Mouse (Mus musculus) gastrocnemius, postnatal 14 days (tissue): ENCODE data around the gene Fbxl5. TPM values are rescaled to one million over a fixed set of nuclear protein-coding genes. Genes with fewer than 3 reads are reported as not detected.

ENCODE experiments used
- DNase-seq: peaks from one replicate; pipeline ENCODE4 v3.0.0; 2021; ENCODE audit warnings: mixed read lengths
- intact Hi-C: fragments of 180-260 bp; cut with DNase I; formaldehyde crosslinking; loops from one replicate; pipeline ENCODE4 v1.15.1; 2025; ENCODE audit warnings: low total_unique reads
- total RNA-seq, 2 experiments: library from RNA; stranded (reverse); gene quantifications; 2 replicates each; pipeline ENCODE4 v1.2.3; 2021

The Fbxl5 gene
- total RNA-seq, 2 experiments from 2014 or later: 23.9 to 25.5 TPM

DNA sequence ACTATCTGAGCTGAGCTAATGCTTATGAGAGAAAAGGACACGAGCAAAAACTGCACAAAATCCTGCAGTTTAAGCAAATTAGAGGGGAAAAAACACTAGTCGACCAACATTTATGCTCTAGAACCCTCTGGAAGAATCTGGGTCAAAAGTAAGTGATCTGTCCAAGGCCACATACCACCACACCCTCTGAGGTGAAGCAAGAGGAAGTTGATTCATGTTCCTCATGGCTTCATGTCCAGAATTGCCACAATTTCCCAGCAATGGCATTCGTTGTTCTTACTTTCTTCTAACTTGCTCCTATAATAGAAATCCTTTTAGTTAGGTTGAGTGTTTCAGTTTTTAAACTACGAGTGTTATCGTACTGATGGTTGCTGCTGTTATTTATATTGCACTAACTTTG, 21.9 kb downstream of the Fbxl5 start:
- no peak for DNase-seq
- intact Hi-C loops: no loop called here

DNA sequence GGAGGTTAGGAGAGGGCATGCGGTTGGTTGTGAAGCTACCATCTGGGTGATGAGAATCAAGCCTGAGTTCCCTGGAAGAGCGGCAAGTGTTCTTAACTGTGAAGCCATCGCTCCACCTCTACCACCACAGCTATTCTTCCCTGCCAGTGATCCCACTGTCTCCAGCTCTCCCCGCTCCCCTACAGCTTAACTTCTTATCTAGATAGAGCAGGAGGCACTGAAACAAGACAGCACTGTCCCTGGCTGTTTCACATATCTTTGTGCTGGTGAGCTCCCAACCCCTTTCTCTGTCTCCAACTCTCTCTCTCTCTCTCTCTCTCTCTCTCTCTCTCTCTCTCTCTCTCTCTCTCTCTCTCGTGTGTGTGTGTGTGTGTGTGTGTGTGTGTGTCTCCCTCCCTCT, 29.1 kb downstream of the Fbxl5 start:
- no peak for DNase-seq
- intact Hi-C loops: no loop called here

DNA sequence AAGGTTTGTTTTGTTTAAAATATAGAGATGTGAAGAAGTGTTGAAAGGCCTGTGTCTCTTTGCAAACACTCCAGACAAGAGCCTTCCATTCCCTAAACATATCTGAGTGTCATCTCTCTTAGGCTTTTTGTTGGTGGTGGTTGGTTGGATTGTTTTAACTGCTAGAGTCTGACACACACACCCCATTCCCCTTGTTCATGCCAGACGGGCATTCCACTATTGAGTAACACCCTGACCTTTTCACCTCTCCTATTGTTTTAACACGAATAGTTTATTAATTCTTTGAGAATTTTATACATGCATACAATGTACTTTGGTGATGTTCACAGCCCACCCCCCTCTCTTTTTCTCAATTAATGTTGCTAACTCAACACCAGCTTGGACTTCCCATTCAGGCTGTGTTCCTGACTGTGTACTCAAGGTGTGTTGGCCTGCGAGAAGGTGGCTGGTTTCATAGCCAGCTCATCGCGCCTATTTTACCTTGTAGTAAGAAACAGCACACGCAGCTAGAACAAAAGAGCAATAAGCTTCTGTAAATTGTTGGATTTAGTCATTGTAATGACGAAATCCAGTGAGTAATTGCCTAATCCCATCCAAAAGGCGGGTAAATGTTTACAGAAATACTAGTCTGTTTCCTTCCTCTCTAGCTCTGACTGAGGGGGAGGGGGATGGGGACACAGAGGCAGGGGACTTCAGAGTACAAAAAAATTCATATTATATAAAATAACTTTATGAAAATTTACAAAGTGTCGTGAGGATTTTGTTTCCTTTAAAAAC, 33.3 kb downstream of the Fbxl5 start:
- no peak for DNase-seq
- intact Hi-C loops: no loop called here

DNA sequence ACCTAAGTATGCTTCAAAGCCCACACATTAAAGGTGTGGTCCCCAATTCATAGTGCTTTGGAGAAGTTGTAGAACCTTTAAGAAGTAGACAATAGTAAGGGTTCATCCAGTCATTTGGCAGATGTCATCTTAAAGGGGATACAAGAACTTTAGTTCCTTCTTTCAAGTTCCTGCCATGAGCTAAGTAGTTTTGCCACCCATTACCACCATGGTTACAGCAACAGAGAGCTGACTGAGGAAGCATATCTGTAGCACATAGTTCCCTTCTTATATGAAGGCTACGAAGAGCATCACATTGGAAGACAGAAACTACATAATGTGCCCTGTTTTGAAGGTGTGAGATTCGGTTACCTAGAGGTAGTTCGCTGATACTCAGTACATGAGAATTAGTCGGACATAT, 34.8 kb downstream of the Fbxl5 start:
- intact Hi-C loops: no loop called here

DNA sequence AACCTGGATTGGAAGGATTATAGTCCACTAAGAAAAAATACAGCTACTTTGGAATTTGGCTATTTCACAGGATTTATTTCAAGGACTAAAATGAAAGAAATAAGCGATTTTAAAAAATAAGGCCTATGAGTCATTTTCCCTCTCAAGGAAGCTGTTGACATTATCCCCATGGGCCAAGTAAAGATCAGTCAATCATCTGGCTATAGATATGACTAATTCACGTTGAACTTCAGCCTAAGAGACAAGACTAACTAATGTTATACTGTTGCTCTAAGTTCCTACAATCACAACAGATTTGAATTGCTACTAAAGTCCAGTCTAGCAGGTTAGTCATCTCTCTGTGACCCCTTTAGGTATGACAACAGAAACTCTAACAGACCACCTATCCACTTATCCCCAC, 37.4 kb downstream of the Fbxl5 start:
- no peak for DNase-seq
- intact Hi-C loops: no loop called here

More for the DNA sequence above, 34.8 kb downstream of the Fbxl5 start:
- no peak for DNase-seq

DNA sequence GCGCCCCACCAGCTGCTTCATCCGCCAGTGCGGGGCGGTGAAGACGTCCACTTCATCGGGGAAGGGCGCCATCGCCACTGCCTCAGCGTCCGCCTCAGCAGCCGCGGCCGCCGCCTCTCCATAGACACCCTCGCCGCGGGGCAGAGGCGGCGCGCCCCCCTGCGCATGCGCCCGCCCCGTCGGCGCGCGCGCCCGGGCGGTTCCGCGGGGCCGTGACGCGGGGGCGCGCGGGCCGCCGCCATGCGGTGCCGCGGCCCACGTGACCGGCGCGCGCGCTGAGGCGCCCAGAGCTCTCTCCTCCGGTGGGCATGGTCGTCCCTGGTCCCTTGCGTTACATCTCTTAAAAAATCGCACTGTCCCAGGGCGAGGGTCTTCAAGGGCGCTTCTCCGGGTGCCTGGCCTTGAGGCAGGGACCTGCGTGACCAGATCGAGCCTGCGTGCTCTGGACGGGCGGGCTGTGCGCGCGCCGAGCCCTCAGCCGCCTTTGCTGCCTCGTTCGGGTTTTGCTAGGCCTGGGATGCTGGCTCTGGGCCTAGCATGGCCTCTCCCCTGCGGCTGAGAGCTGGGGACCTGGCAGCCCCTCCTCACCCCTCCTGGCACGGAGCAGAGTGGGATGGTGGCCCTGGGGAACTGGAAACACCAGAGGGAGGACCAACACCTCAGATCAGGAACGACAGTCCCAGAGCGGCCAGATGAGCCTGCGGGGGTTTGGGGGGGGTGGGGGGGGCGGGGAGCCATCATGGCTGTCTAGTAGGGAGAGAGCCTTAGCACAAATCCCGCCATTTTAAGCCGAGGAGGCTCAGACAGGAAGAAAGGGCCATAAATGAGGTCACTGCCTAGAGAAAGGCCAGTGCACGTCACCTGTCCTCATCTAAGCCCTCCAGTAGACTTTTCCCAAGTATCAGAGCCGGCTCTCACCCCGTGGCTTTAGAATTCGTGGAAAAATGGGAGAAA, 39.2 kb downstream of the Fbxl5 start:
- intact Hi-C loops: no loop called here
- DNase-seq: peak; percentile 76

DNA sequence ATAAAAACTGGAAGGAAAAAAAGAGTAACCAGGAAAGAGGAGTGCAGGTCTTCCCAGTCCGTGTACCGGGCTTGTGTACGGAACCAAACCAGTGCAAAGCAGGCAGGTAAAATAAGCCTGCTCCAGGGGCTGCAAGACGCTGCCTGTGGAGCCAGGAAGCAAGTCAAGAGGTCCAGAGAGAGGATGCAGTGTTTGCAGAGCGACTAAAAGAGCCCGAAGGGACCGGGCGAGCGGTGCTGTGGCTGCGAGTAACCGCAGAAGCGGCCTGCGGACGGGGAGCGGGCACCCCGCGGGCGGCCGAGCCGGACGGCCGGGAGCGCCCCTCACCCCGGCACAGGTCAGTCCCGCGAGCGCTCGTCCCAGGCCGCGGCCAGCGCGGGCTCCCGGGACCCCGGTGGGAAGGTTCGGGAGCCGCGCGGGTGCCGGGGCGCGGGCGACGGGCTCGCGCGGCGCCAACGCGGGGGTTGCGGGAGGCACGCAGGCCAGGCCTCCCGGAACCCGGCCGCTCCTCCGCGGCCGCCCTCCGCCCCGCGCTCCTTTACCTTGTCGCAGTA, 39.9 kb downstream of the Fbxl5 start:
- peak; percentile 40 for DNase-seq
- intact Hi-C loops: no loop called here

DNA sequence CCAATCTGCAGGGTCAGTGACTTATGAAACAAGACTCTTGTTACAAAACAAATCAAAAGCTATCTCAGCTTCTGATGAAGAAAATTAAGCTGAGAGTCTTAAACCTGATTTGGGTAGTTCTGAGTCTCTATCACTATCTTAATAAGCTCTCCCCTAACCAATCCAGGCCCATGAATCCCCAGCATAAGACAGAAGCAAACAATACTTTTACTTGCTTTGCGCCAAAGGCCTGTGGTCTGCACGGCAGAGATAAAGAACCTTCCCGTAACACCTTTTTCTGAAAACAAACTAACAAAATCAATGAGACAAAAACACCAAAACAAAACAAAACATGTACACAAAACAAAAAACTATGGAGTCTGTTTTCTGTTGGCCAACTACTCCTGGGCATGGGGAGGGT, 42.9 kb downstream of the Fbxl5 start:
- intact Hi-C loops: no loop called here
- DNase-seq: no peak

DNA sequence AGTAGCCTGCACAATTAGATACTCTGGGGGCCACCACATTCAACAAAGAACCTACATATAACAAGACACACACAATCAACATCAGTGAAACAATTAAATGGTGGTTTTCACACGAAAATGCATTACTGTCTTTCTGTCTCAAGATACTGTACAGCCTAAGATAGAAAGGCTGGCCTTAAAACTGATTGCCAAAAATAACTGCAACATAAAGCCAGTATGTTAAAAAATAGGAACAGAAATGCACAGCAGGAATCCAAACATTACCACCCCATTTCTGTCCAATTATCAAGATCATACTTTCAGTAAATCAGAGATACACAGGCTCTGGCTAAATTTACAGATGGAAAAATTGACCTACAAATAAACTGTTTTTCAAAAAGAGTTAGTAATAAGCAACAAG, 44.4 kb downstream of the Fbxl5 start:
- no peak for DNase-seq
- intact Hi-C loops: no loop called here

DNA sequence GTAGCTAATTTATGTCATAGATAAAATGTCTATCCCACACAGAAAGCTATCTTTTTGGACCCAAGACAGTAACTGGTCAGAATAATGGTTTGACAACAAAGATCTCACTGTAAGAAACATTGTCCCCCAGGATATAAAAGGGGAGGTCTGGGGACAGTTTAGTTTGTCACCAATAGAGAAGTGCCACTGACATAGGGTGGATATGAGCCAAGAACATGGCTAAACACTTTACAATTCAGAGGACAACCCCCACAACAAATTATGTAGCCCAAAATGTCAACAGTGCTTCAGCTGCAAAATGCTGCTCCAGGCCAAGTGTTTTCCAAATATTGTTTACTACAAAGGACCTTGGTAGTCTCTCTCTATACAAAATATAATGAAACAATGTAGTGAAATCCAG, 45.0 kb downstream of the Fbxl5 start:
- intact Hi-C loops: no loop called here
- no peak for DNase-seq

DNA sequence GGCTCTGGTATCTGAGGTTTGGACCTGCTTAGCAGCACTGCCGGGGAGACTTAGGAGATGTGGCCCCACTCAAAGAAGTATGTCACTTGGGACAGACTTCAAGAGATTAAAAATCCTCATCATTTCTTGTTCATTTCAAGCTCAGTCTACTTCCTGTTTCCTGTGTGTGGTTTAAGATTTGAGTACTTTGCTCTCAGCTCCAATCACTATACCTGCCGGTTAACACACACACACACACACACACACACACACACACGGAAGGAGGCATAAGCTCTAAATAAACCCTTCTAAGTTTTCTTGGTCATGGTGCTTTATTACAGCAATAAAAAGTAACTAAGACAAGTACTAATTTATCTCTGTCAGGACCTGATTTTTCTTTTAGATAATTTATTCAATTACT, 49.9 kb downstream of the Fbxl5 start:
- intact Hi-C loops: no loop called here
- no peak for DNase-seq

DNA sequence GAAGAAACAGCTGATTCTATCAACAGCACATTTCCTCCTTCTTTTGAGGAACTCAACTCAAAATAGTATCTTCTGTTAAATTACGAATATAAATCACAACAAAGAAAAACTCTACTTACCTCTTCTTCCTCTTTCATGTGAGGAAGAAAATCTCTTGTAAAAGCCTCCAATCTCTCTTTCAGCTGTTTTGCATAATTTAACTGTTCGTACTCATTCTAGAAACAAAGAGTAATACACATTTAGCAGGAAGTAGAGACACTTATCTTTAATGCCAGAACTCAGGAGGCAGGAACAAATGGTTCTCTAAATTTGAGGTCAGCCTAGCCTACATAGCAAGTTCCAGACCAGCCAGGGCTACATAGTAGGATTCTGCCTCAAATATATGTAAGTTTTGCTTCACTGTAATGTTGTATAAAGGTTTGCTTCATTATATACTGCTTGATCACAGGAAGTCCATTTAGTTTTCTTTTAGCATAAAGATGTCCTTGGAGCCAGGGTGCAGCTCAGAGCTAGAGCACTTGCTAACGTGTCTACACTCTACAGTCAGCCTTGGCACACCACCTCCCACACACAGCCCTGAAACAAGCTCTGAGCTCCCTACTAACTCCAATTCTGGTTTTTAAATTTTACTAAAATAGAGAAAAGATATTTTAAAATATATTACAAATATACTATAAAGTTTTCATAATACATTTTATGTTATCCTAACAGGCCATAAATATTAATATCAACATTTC, 50.7 kb downstream of the Fbxl5 start:
- DNase-seq: no peak
- intact Hi-C loops: no loop called here

DNA sequence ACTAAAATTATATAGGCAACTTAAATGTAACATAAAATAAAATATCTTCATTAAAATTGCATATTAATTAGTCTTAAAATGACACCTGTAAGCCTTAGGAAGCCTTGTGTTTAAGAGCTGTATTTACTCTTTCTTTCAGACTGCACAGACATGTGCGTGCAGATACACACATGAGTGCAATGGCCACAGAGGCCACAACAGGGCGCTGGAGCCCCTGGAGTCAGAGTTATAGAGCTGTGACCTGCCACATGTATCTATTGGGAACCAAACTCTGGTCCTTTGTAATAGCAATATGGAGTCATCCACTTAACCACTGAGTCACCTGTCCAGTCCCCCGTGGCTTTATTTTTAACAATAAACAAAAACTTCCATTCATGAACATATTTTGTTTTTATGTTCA, 72.3 kb downstream of the Fbxl5 start:
- DNase-seq: no peak
- intact Hi-C loops: no loop called here

DNA sequence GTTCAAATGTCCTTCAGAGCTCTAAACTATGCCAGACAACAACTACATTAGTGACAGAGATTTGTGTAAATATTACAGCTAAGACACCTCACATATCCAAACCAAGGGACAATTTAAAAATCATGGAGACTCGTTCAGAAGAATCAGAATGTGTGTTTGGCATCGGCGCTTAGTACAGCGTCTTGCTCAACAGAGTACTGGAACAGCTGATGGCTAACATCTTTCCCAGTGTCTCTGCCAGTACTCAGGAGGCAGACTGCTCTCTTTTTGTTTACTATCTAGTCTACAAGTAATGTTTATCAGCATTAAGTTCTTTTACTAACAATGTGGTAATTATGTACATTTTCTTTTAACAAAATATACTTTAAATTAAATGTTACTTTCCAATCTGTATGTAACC, 73.4 kb downstream of the Fbxl5 start:
- intact Hi-C loops: no loop called here
- DNase-seq: no peak

DNA sequence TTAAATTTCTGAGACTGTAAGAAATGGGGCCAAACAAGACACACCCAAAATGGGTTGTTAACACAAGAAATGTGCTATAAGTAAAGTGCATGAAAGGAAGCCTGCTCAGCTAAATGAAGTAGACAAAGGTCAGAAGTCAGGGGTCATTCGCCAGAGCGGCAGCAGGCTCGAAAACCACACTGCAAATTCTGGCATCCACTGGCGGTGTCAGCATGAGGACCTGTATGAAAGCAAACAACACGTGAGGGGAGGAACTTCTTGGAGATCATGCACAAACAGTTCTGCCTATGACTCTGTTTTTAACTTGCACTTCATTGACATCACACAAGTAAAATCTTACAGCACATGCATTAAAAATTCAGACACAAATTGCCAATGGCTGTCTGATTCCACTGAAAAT, 76.3 kb downstream of the Fbxl5 start:
- DNase-seq: no peak
- intact Hi-C loops: no loop called here

DNA sequence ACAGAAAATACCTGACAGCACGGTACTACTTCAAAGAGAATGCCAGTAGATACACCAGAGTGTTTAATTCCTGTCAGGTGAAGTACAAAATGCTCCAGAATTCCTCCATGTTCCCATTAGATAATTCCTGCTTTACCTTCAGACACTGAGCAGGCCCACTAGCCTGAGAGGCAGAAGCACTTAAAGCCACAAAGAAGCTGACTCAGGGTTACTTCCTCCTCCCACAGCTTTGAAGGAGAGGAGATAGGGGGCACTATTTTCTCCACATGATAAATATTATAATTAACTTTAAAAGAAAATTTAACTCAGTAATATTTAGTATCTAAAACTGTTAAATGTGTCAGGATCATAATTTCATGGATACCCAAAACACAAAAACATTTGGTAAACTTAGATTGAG, 77.3 kb downstream of the Fbxl5 start:
- intact Hi-C loops: no loop called here
- no peak for DNase-seq

DNA sequence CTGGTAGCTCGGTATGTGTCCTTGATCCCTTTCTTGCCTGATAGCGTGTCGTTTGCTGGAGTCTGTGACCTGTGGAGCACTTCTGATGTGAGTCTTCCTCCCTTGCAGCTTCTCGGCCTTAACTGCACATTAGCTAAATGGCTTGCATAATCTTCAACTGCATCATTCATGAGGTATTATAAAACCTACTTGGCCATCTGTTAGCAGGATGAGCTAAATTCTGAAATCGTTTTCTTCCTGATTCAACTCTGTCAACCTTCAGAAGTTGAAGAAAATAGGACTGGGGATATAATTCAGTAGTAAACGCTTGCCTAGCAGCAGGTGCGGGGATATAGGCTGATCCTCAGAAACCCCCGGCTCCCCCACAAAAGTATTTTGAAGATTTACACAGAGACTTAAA, 89.1 kb downstream of the Fbxl5 start:
- intact Hi-C loops: no loop called here
- DNase-seq: no peak

DNA sequence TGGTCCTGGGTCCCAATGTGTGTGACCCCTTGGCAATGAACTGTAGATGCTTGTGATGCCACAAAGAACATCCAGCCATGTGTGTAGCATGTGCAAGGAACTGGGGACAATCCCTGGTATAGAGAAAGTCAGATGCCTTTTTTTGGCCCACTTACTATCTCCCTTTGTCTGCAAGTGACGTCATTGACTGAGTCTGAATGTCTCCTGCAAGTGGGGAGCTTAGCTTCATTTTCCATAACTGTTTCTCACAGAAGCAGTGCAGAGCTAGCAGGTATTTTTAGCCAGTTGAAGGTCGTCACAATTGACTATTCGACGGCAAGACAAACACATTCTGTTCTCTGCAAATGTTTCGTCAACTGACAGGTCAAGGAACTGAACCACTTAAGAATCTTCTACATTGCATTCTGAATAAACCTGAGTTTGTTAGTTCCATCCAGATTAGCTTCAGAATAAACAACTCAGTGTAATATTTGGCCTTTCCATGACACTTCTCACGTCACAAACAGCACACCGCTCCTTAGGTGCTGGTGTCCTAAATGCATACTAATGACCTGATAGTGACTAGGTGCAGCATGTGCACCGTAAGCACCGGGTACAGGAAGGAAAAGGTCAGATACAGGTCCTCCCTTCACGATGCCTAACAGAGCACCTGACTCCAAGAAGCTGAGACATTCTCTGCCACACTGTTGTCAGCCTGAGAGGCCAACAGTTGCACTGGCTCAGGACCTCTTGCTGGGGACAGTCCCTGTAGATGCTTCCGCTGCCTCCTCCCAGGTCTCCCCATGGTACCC, 92.9 kb downstream of the Fbxl5 start:
- intact Hi-C loops: no loop called here

DNA sequence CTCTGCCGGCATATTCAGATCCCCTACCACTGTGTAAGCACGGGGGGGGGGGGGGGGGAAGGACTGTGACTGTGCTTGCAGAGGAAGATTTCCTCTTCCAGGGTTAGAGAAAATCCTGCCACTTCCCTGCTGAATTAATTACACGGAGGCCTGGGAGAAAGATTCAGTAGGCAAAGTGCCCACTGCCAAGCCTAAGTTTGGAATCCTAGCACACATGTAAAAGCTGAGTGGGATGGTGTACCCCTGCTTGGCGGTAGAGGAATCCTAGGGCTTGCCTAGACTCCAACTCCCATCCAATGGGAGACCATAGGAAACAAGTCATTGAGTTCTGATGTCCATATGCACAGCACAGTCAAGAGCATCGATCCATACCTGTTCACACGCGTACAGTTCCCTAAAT, 97.6 kb downstream of the Fbxl5 start:
- DNase-seq: no peak
- intact Hi-C loops: no loop called here

More for the DNA sequence above, 92.9 kb downstream of the Fbxl5 start:
- DNase-seq: no peak
